Mouse (Mus musculus): ENCODE results near the gene Megf11. TPM values are rescaled to one million over a fixed set of nuclear protein-coding genes. Genes with fewer than 3 reads are reported as not detected.

The Megf11 gene
- total and polyA plus RNA-seq, 3 experiments: 0.08 to 0.93 TPM; not detected in 1

GRCm38 (mm10) chr9:64605735-64606349 lies 220.4 kb downstream of the Megf11 start:
- Histone ChIP-seq H3K27ac (ENCODE audit: control insufficient read depth, low read depth, low read length) (no peak overlapping the region), H3K4me3 (ENCODE audit: control insufficient read depth in 1 of 2, insufficient read depth in 1 of 2, low read depth in 2 of 2, low read length in 2 of 2) (no peak overlapping the region), H3K36me3 (ENCODE audit: control insufficient read depth in 1 of 2, insufficient read depth in 2 of 2, low read length in 2 of 2) (no peaks in the 10 kb centered on the region), H3K27me3 (ENCODE audit: control insufficient read depth in 1 of 2, insufficient read depth in 2 of 2, low read length in 2 of 2) (peaks cover 3% of the 10 kb centered on the region in 2 experiments), H3K9ac (ENCODE audit: control insufficient read depth, low read depth, low read length, poor library complexity, severe bottlenecking) (no peak overlapping the region), H3K9me3 (replicated peaks; ENCODE audit: insufficient read depth, low read length) (no peaks in the 10 kb centered on the region), H3K79me2 (ENCODE audit: control insufficient read depth, insufficient read depth, low read length, poor library complexity) (no peaks in the 10 kb centered on the region), H3K4me1 (ENCODE audit: control insufficient read depth in 1 of 2, insufficient read depth in 2 of 2, low read length in 2 of 2) (no peaks in the 10 kb centered on the region)
- TF ChIP-seq MAFK (IDR thresholded peaks at IDR 0.05; ENCODE audit: borderline replicate concordance, low read depth, low read length): no peak
- TF ChIP-seq BHLHE40 (IDR thresholded peaks at IDR 0.05; ENCODE audit: borderline replicate concordance, low read depth, low read length): no peak
- no peak for TF ChIP-seq E2F4 (IDR thresholded peaks at IDR 0.05; ENCODE audit: borderline replicate concordance, low read depth, low read length)
- TF ChIP-seq CHD2 (IDR thresholded peaks at IDR 0.05; ENCODE audit: low read length): no peak
- TF ChIP-seq HCFC1 (IDR thresholded peaks at IDR 0.05; ENCODE audit: low read depth, low read length): no peak
- no peak for TF ChIP-seq CTCF (IDR thresholded peaks at IDR 0.05 in 2 of 3, conservative IDR thresholded peaks at IDR 0.05 in 1 of 3; ENCODE audit: control insufficient read depth in 1 of 3, insufficient read depth in 1 of 3, low read depth in 2 of 3, low read length in 3 of 3, poor library complexity in 1 of 3, severe bottlenecking in 1 of 3)
- no peak for TF ChIP-seq POLR2AphosphoS2 (IDR thresholded peaks at IDR 0.05; ENCODE audit: low read length)
- TF ChIP-seq JUND (IDR thresholded peaks at IDR 0.05; ENCODE audit: low read depth, low read length): no peak
- no peak for TF ChIP-seq ZC3H11A (IDR thresholded peaks at IDR 0.05; ENCODE audit: low read depth, low read length)
- no peak for TF ChIP-seq NRF1 (IDR thresholded peaks at IDR 0.05; ENCODE audit: insufficient read depth, low read depth, low read length, poor library complexity, severe bottlenecking)
- no peak for TF ChIP-seq MAX (IDR thresholded peaks at IDR 0.05; ENCODE audit: low read length)
- no peak for TF ChIP-seq MXI1 (IDR thresholded peaks at IDR 0.05; ENCODE audit: low read depth, low read length)
- no peak for TF ChIP-seq GABPA (IDR thresholded peaks at IDR 0.05; ENCODE audit: low read depth, low read length)
- no peak for TF ChIP-seq TAL1 (IDR thresholded peaks at IDR 0.05; ENCODE audit: low read length)
- TF ChIP-seq USF2 (IDR thresholded peaks at IDR 0.05; ENCODE audit: borderline replicate concordance in 1 of 2, insufficient read depth in 1 of 2, low read depth in 1 of 2, low read length in 2 of 2): no peak
- TF ChIP-seq TCF12 (IDR thresholded peaks at IDR 0.05; ENCODE audit: low read depth, low read length): no peak
- TF ChIP-seq TBP (IDR thresholded peaks at IDR 0.05; ENCODE audit: low read depth, low read length): no peak
- no peak for TF ChIP-seq MYC (IDR thresholded peaks at IDR 0.05; ENCODE audit: low read depth, low read length)
- DNase-seq (ENCODE audit: low read depth, low spot score): no peak

- Histone ChIP-seq H3K9me3 (replicated peaks; ENCODE audit: insufficient read depth, low read length) (no peaks in the 10 kb centered on the region), H3K79me2 (ENCODE audit: control insufficient read depth, insufficient read depth, low read length, poor library complexity) (no peaks in the 10 kb centered on the region), H3K9ac (ENCODE audit: control insufficient read depth, low read depth, low read length, poor library complexity, severe bottlenecking) (no peak overlapping the region), H3K4me1 (ENCODE audit: control insufficient read depth in 1 of 2, insufficient read depth in 2 of 2, low read length in 2 of 2) (no peaks in the 10 kb centered on the region), H3K27me3 (ENCODE audit: control insufficient read depth in 1 of 2, insufficient read depth in 2 of 2, low read length in 2 of 2) (peaks cover 3% of the 10 kb centered on the region in 2 experiments), H3K27ac (ENCODE audit: control insufficient read depth, low read depth, low read length) (no peak overlapping the region), H3K36me3 (ENCODE audit: control insufficient read depth in 1 of 2, insufficient read depth in 2 of 2, low read length in 2 of 2) (no peaks in the 10 kb centered on the region), H3K4me3 (ENCODE audit: control insufficient read depth in 1 of 2, insufficient read depth in 1 of 2, low read depth in 2 of 2, low read length in 2 of 2) (no peak overlapping the region)
- TF ChIP-seq E2F4 (IDR thresholded peaks at IDR 0.05; ENCODE audit: borderline replicate concordance, low read depth, low read length): no peak
- TF ChIP-seq NRF1 (IDR thresholded peaks at IDR 0.05; ENCODE audit: insufficient read depth, low read depth, low read length, poor library complexity, severe bottlenecking): no peak
- DNase-seq (ENCODE audit: low read depth, low spot score): no peak
These were observed 221.6 kb downstream of the Megf11 start for GRCm38 (mm10) chr9:64607049-64607448.
